Mouse (Mus musculus) activated CD4-positive, CD25-positive, alpha-beta regulatory T cell (primary cell): ENCODE results near the gene Fam71a. TPM values are rescaled to one million over a fixed set of nuclear protein-coding genes. Genes with fewer than 3 reads are reported as not detected.

Experiments
- polyA plus RNA-seq, 2 experiments: library from polyadenylated mRNA; unstranded; fragments of 100-300 nt; shearing (Covaris generic); gene quantifications; one replicate each; pipeline ENCODE4 v1.2.1; 2017

Fam71a gene
- not detected for polyA plus RNA-seq

DNA sequence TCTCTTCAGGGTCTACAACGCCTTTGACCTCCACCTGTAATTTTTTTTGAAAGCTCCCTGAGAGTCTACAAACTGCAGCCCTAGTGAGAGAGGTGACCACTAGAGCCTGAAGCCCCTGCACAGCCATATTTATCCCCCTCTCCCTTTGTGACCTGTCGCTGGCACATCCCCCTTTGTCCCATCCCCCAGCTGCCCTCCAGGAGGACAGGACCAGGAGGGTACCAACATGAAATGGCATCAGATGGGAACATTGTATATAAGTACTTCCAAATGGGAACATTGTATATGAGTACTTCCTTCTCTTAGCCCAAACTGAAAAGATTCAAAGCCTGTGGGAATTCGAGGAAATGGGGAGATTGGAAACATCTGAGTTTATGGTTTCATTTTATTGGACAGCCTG, at the start of gene Fam71a:
Fam71a (minus strand) TSS at position 101 of the 400 bp plus-strand sequence.

Other genes with a start within 250 kb of the Fam71a start
- 10 to 100 TPM; 65.9 to 73.0 TPM for gene Angel2, start 239.7 kb downstream of the Fam71a start, polyA plus RNA-seq
- under 1 TPM; 0.23 to 0.49 TPM for gene Vash2, start 185.5 kb downstream of the Fam71a start, polyA plus RNA-seq
- gene Flvcr1, start 138.7 kb downstream of the Fam71a start, polyA plus RNA-seq = 10 to 100 TPM; 13.6 to 18.1 TPM
- not detected for gene Spata45, start 128.2 kb downstream of the Fam71a start, polyA plus RNA-seq
- gene Tatdn3, start 101.9 kb downstream of the Fam71a start, polyA plus RNA-seq = 10 to 100 TPM in 1 of 2 experiments, 1 to 10 TPM in 1; 8.8 to 12.2 TPM
- gene Nsl1, start 101.8 kb downstream of the Fam71a start, polyA plus RNA-seq = 1 to 10 TPM; 2.4 to 4.2 TPM
- 1 to 10 TPM in 1 of 2 experiments, under 1 TPM in 1; 0.41 to 2.4 TPM for gene Batf3, start 67.0 kb downstream of the Fam71a start, polyA plus RNA-seq
- not detected for gene Atf3, start 53.2 kb upstream of the Fam71a start, polyA plus RNA-seq
- 10 to 100 TPM; 16.4 to 20.5 TPM for gene Nenf, start 153.4 kb upstream of the Fam71a start, polyA plus RNA-seq
- 10 to 100 TPM; 19.9 to 32.0 TPM for gene Tmem206, start 161.1 kb upstream of the Fam71a start, polyA plus RNA-seq
- gene Ppp2r5a, start 238.5 kb upstream of the Fam71a start, polyA plus RNA-seq = 100 to 1,000 TPM; 245 to 260 TPM